13 mouse cellular contexts compared by ENCODE assay signal in the genomic region with DNA sequence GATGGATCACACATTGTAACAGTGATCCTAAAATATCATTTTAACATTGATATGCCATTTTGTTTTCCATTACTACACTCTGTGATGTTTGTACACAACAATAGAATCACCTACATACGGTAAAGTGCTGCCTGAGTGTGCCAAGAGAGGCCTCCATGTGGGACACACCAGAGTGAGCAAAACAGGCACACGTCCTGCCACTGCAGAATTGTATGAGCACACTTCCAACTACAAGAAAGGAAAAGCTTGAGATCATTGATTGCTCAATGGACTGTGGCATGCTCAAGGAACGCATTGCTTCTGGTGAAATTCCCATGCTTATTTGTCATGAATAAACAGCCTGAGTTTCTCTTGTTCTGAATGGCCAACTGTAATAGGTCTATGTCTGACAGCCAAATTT.
"Had no signal": no experiment of that assay in that cellular context is flagged by ENCODE, and none has a peak within 500 bp of the region (broad histone marks: within the 10 kb centered on the region; RNA-seq: fewer than 3 reads in every experiment).

No protein-coding gene starts in this region.

- H3K4me3 ChIP-seq: limb, embryonic 13.5 days; midbrain, embryonic 10.5 days; myocyte; neural tube, embryonic 15.5 days had no signal

- H3K4me1 ChIP-seq: limb, embryonic 13.5 days; midbrain, embryonic 10.5 days; neural tube, embryonic 15.5 days had no signal

- H3K27me3 ChIP-seq: limb, embryonic 13.5 days; neural tube, embryonic 15.5 days had no signal

- DNase-seq: layer of hippocampus, adult 9-11 months; layer of hippocampus, postnatal 36 days; lung, postnatal 4 days; midbrain, embryonic 14.5 days; right cerebral cortex, postnatal 4 days; thymus, postnatal 36 days had no signal

- H3K4me2 ChIP-seq: limb, embryonic 13.5 days; neural tube, embryonic 15.5 days had no signal

- H3K9me3 ChIP-seq: limb, embryonic 13.5 days; midbrain, embryonic 10.5 days; neural tube, embryonic 15.5 days had no signal

- H3K9ac ChIP-seq: limb, embryonic 13.5 days; liver, embryonic 14.5 days; neural tube, embryonic 15.5 days had no signal

- ATAC-seq: hindbrain, embryonic 16.5 days; inflammation-experienced regulatory T-cells, adult 6 months had no signal

- H3K36me3 ChIP-seq: limb, embryonic 13.5 days; midbrain, embryonic 10.5 days; neural tube, embryonic 15.5 days had no signal

- H3K27ac ChIP-seq: limb, embryonic 13.5 days; liver, embryonic 14.5 days; midbrain, embryonic 10.5 days; neural tube, embryonic 15.5 days had no signal
